Mouse (Mus musculus): ENCODE measurements around the gene Olfr156. TPM values are rescaled to one million over a fixed set of nuclear protein-coding genes. Genes with fewer than 3 reads are reported as not detected.

Olfr156 gene
- polyA plus RNA-seq, 1 experiment, result not detected

GRCm38 (mm10) chr4:43771626-43772025 is 52.1 kb downstream of the Olfr156 start:
- H3K36me3 ChIP-seq (ENCODE audit: control insufficient read depth, insufficient read depth), result no peaks in the 10 kb centered on the region
- no peak overlapping the region for H3ac ChIP-seq (ENCODE audit: control insufficient read depth, insufficient read length, low read depth)
- H3K27me3 ChIP-seq (ENCODE audit: control insufficient read depth, insufficient read depth, insufficient read length), result peaks cover 37% of the 10 kb centered on the region
- H3K79me2 ChIP-seq (ENCODE audit: control insufficient read depth, insufficient read depth), result no peaks in the 10 kb centered on the region
- no peak overlapping the region for H3K4me3 ChIP-seq (ENCODE audit: insufficient read depth, poor library complexity, severe bottlenecking)
- H3K79me3 ChIP-seq (ENCODE audit: low read depth), result no peaks in the 10 kb centered on the region
- TF ChIP-seq CTCF (IDR thresholded peaks at IDR 0.05; ENCODE audit: control insufficient read depth, insufficient read depth, insufficient read length) (no peak), MYOD1 (IDR thresholded peaks at IDR 0.05; ENCODE audit: control insufficient read depth, insufficient read length, low read depth) (no peak), CEBPB (IDR thresholded peaks at IDR 0.05; ENCODE audit: low read depth) (no peak), MYOG (IDR thresholded peaks at IDR 0.05; ENCODE audit: control insufficient read depth, extremely low read depth, insufficient read length) (no peak), FOSL1 (IDR thresholded peaks at IDR 0.05; ENCODE audit: insufficient read depth, low read length, poor library complexity, severe bottlenecking) (no peak), USF1 (IDR thresholded peaks at IDR 0.05; ENCODE audit: low read depth) (no peak), MAX (IDR thresholded peaks at IDR 0.05) (no peak)

GRCm38 (mm10) chr4:43770909-43771308 is 52.8 kb downstream of the Olfr156 start, which contains the start of gene Olfr159:
Gene Olfr159, minus strand, starts transcription at chr4:43771009.
- Histone ChIP-seq H3K79me3 (ENCODE audit: low read depth) (no peaks in the 10 kb centered on the region), H3K4me3 (ENCODE audit: insufficient read depth, poor library complexity, severe bottlenecking) (no peak within 1 kb of the TSS), H3ac (ENCODE audit: control insufficient read depth, insufficient read length, low read depth) (no peak within 1 kb of the TSS), H3K79me2 (ENCODE audit: control insufficient read depth, insufficient read depth) (no peaks in the 10 kb centered on the region), H3K36me3 (ENCODE audit: control insufficient read depth, insufficient read depth) (no peaks in the 10 kb centered on the region), H3K27me3 (ENCODE audit: control insufficient read depth, insufficient read depth, insufficient read length) (peaks cover 37% of the 10 kb centered on the region)
- TF ChIP-seq MYOD1 (IDR thresholded peaks at IDR 0.05; ENCODE audit: control insufficient read depth, insufficient read length, low read depth), result no peak
- no peak for TF ChIP-seq CTCF (IDR thresholded peaks at IDR 0.05; ENCODE audit: control insufficient read depth, insufficient read depth, insufficient read length)
- no peak for TF ChIP-seq MYOG (IDR thresholded peaks at IDR 0.05; ENCODE audit: control insufficient read depth, extremely low read depth, insufficient read length)
- TF ChIP-seq FOSL1 (IDR thresholded peaks at IDR 0.05; ENCODE audit: insufficient read depth, low read length, poor library complexity, severe bottlenecking), result no peak
- no peak for TF ChIP-seq USF1 (IDR thresholded peaks at IDR 0.05; ENCODE audit: low read depth)
- TF ChIP-seq CEBPB (IDR thresholded peaks at IDR 0.05; ENCODE audit: low read depth), result no peak
- no peak for TF ChIP-seq MAX (IDR thresholded peaks at IDR 0.05)

Other genes starting within 250 kb of the Olfr156 start
- 22.6 TPM for gene Rgp1, start 245.2 kb downstream of the Olfr156 start, polyA plus RNA-seq (2012; fragmentation: generic; extraction: Trizol)
- gene Gba2, start 245.0 kb downstream of the Olfr156 start, polyA plus RNA-seq (2012; fragmentation: generic; extraction: Trizol), result 6.0 TPM
- not detected for gene Msmp, start 239.4 kb downstream of the Olfr156 start, polyA plus RNA-seq (2012; fragmentation: generic; extraction: Trizol)
- gene Npr2, start 192.0 kb downstream of the Olfr156 start, polyA plus RNA-seq (2012; fragmentation: generic; extraction: Trizol), result 7.3 TPM
- gene Spag8, start 170.3 kb downstream of the Olfr156 start, polyA plus RNA-seq (2012; fragmentation: generic; extraction: Trizol), result 0.04 TPM
- gene Hint2, start 167.4 kb downstream of the Olfr156 start, polyA plus RNA-seq (2012; fragmentation: generic; extraction: Trizol), result 48.0 TPM
- gene Tmem8b, start 154.9 kb downstream of the Olfr156 start, polyA plus RNA-seq (2012; fragmentation: generic; extraction: Trizol), result 0.16 TPM
- 1.4 TPM for gene Fam221b, start 154.8 kb downstream of the Olfr156 start, polyA plus RNA-seq (2012; fragmentation: generic; extraction: Trizol)
- not detected for gene Olfr70, start 123.1 kb downstream of the Olfr156 start, polyA plus RNA-seq (2012; fragmentation: generic; extraction: Trizol)
- not detected for gene Olfr71, start 113.6 kb downstream of the Olfr156 start, polyA plus RNA-seq (2012; fragmentation: generic; extraction: Trizol)
- 5.0 TPM for gene Hrct1, start 96.7 kb downstream of the Olfr156 start, polyA plus RNA-seq (2012; fragmentation: generic; extraction: Trizol)
- gene Spaar, start 93.9 kb downstream of the Olfr156 start, polyA plus RNA-seq (2012; fragmentation: generic; extraction: Trizol), result 0.11 TPM
- not detected for gene Olfr159, start 52.9 kb downstream of the Olfr156 start, polyA plus RNA-seq (2012; fragmentation: generic; extraction: Trizol)
- gene Olfr157, start 16.3 kb upstream of the Olfr156 start, polyA plus RNA-seq (2012; fragmentation: generic; extraction: Trizol), result not detected
- gene Olfr155, start 27.7 kb upstream of the Olfr156 start, polyA plus RNA-seq (2012; fragmentation: generic; extraction: Trizol), result not detected
- 0.61 TPM for gene Reck, start 51.6 kb upstream of the Olfr156 start, polyA plus RNA-seq (2012; fragmentation: generic; extraction: Trizol)
- gene Glipr2, start 133.5 kb upstream of the Olfr156 start, polyA plus RNA-seq (2012; fragmentation: generic; extraction: Trizol), result 101 TPM
- gene Ccin, start 159.6 kb upstream of the Olfr156 start, polyA plus RNA-seq (2012; fragmentation: generic; extraction: Trizol), result 0.04 TPM
- 470 TPM for gene Clta, start 180.6 kb upstream of the Olfr156 start, polyA plus RNA-seq (2012; fragmentation: generic; extraction: Trizol)

All from C2C12 (cell line).